Mouse (Mus musculus): ENCODE data around the gene Muc3a. TPM values are rescaled to one million over a fixed set of nuclear protein-coding genes. Genes with fewer than 3 reads are reported as not detected.

Gene Muc3a
- total RNA-seq, 1 experiment from 2014 or later: 0.58 TPM

Other genes starting within 250 kb of the Muc3a start
- gene Cldn15, start 245.8 kb downstream of the Muc3a start, total RNA-seq (2017): 1.2 and 3.0 TPM in 2 replicates
- 76.2 TPM in 2 replicates for gene Plod3, start 225.4 kb downstream of the Muc3a start, total RNA-seq (2017)
- 30.1 and 31.9 TPM in 2 replicates for gene Znhit1, start 224.4 kb downstream of the Muc3a start, total RNA-seq (2017)
- gene Vgf, start 186.0 kb downstream of the Muc3a start, total RNA-seq (2017): not detected in 2 replicates
- gene Ap1s1, start 166.3 kb downstream of the Muc3a start, total RNA-seq (2017): 9.2 and 16.7 TPM in 2 replicates
- not detected in 2 replicates for gene Serpine1, start 140.1 kb downstream of the Muc3a start, total RNA-seq (2017)
- 69.9 and 79.3 TPM in 2 replicates for gene Trim56, start 96.2 kb downstream of the Muc3a start, total RNA-seq (2017)
- gene Muc3, start 63.1 kb downstream of the Muc3a start, total RNA-seq (2017): not detected in 2 replicates
- 0.25 and 0.47 TPM in 2 replicates for gene Ache, start 75.1 kb upstream of the Muc3a start, total RNA-seq (2017)
- 3.8 and 4.2 TPM in 2 replicates for gene Ufsp1, start 82.2 kb upstream of the Muc3a start, total RNA-seq (2017)
- gene Srrt, start 95.3 kb upstream of the Muc3a start, total RNA-seq (2017): 326 and 333 TPM in 2 replicates
- gene Trip6, start 102.0 kb upstream of the Muc3a start, total RNA-seq (2017): 5.5 and 7.1 TPM in 2 replicates
- gene Slc12a9, start 121.2 kb upstream of the Muc3a start, total RNA-seq (2017): 38.5 and 44.8 TPM in 2 replicates
- not detected in 2 replicates for gene Ephb4, start 137.7 kb upstream of the Muc3a start, total RNA-seq (2017)

All from neutrophil, adult 5-6 weeks (primary cell).